Mouse (Mus musculus) cerebellum, postnatal 25 days (tissue): Measurements from ENCODE around the gene Crlf3.
A peak's percentile ranks its signal among the peaks of the same experiment; 100 is the strongest.
"Not testable (repeated sequence)": the region's sequence is repeated elsewhere in the genome, so short reads cannot be mapped to it uniquely, and the experiment has no call there.

Source experiments
- DNase-seq, 2 experiments: peaks; one replicate each; pipeline ENCODE4 v3.0.0; 2021; ENCODE audit warnings: mixed read lengths in 2 of 2

The Crlf3 gene

DNA sequence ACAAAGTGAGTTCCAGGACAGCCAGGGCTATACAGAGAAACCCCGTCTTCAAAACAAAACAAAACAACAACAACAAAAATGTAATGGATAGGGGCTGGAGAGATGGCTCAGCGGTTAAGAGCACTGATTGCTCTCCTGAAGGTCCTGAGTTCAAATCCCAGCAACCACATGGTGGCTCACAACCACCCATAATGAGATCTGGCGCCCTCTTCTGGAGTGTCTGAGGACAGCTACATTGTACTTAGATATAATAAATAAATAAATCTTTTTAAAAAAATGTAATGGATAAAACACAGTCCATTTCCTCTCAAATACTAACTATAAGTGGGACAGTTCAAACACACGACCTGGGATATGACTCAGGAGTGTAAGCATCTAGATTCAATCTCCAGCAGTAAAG, 14.4 kb downstream of the Crlf3 start:
- peak in 1 of 2 experiments; percentile 35 for DNase-seq

DNA sequence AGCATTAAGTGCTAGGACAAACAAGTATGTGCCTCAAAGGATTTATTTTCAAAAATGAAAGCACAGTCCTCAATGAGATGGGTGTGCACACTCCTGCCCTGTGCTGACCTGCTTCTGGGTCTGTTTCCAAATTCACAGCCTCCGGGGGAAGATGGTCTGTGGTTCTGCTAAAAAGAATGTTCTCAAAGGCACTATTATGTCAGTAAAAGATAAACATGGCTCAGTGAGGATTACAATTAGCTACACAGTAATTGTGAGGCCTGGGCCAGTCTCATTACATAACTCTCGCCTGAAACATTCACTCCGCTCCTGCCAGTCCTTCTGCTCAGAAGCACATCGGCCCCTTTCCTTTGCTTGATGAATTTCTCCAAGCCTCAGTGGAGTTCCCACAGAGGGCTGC, 18.6 kb downstream of the Crlf3 start:
- DNase-seq, result peak in 1 of 2 experiments; percentile 12

DNA sequence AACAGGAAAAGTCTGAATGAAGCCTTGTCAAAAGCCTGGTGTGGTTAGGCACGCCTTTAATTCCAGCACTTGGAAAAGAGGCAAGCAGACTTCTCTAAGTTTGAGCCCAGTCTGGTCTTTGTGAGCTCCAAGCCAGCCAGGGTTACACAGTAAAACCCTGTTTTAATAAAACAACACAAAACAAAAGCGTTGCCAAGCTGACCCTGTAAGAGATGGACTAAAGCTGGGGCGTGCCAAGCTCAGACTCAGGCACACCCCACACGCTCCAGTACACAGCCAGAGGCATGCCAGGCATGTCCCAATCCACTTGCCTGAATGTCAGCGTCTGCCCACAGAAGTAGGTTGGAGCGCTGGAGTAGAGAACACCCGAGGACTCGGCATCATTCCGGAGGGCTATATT, 24.6 kb downstream of the Crlf3 start:
- no peak for DNase-seq

DNA sequence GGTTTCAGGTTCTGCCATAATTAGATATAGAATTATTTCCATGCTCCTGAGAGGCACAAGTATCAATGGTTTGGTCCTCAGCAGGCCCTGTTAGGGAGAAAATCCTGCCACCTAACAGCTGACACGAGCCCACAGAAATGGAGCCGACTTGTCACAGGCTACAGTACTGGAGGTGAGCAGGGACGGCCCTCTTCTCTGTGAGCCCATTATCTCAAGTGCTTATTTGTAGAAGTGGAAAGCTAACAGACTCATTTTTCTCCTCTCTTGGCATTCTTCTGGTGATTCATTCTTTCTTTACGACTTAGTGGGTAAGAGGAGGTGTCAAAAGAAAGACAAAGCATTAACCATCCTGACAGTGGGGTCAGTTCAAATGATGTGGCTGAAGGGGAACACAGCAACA, 26.1 kb downstream of the Crlf3 start:
- no peak for DNase-seq

DNA sequence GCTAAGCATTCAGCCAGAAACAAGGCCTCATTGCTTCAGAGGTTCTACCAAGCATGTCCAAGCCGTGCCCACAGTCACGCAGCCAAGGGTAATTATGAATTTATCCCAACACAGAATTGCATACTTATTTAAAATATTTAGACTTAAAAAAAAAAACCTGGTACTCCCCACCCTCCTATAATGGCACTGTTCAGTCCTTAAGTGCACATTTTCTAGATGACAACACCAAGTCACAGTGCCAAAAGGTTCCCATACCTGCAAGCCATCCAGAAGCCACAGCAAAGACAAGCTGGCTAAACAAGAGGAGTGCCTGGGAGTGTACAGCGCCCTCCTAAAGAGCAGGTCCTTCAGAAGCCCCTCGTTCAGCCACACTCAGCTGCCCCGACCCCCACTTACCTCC, 27.6 kb downstream of the Crlf3 start:
- no peak for DNase-seq

DNA sequence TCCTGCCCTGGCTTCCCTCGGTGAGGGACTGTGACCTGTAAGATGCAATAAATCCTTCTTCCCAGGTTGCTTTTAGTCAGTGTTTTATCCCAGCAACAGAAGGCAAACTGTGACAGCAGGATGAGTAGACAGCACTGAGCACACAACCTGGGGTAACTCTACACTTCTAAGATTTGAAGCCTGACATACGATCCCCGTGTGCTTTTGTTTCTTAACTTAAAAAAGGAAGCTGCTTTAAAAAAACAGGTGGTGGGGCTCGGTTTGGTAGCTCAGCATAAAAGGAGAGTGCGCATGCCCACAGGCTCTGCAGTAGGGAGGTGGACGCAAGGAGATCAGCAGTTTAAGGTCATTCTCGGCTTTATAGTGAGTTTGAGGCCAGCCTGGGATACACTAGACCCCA, 28.3 kb downstream of the Crlf3 start:
- no peak for DNase-seq

DNA sequence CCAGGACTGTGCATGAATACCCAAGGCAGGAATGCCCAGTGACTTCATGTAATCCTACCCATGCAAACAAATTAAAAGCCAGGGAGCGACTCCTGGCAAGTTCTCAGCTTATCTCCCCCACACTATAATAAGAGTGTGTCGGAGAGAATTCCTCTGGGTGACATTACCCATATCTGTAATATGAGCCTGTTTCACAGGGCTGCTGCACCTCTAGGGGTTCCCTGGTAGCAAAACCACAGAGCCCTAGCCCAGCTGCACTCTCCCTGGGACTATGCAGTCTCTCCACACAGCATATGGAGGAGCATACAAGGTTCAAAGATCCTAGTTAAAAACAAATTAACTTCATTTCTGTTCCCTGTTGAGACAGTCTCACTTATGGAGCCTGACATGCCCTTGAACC, 30.7 kb downstream of the Crlf3 start:
- no peak for DNase-seq

DNA sequence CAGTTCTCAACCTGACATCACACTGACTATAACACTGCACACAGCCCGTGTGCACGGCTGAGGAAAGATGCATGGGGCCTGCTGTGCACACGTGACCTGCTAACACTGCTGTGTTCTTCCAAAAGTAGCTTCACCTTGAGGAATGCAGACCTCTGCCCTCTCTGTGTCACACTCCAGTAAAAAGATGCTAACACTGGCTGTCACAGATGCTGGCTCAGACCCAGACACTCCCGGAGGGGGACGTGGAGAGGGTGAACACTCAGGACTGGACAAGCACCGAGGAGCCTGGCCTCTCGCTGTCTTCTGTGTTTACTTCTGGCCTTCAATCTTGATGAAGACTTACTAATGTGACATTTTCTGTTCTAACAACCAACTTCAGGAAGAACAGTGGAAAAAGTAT, 33.9 kb downstream of the Crlf3 start:
- no peak for DNase-seq

DNA sequence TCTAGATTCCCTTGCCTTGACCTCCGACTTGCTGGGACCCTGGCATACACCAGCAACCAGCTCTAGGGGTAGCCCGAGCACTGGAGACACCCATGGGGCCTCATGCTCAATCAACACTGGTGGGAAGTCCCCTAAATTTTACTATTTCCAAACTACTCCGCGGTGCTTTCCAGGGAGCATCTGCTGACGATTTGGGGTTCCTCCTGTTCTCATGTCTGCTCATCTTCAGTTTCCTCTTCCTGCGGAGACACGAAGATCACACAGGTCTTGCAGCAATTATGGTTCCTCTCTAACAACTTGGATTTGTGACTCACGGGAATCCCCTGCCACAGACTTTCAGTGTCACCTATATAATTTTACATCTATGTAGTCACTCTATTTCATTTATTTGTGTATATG, 37.4 kb downstream of the Crlf3 start:
- no peak for DNase-seq

DNA sequence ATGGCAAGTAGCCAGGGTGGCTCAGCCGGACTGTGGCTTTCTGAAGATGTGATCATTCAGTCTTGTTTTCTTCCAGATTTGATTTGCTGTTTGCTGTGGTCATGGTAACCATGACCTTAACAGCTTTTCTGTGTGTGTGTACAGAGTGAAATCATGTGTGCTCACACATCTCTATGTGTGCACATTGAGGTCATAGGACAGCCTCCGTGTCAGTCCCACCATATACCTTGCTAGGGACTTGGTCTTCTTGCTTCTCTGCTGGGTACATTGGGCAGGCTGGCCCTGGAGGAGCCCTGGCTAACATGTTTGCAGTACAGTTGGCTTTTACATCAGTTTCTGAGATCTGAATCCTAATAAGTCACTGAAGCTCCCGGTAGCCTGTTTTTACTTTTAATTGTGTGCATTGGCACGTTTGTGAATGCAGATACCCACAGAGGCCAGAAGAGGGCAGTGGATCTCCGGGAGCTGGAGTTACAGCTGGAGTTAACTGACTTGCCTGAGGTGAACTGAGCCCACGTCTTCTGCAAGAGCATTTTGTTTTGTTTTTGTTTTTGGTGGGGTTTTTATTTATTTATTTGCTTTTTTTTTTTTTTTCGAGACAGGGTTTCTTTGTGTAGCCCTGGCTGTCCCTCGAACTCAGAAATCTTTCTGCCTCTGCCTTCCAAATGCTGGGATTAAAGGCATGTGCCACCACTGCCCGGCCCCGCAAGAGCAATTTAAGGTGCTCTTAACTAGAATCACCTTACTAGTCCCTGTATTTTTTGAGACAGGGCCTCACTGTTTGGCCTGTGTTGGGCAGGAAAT, 38.0 kb downstream of the Crlf3 start:
- DNase-seq, result peak in 1 of 2 experiments; percentile 38

DNA sequence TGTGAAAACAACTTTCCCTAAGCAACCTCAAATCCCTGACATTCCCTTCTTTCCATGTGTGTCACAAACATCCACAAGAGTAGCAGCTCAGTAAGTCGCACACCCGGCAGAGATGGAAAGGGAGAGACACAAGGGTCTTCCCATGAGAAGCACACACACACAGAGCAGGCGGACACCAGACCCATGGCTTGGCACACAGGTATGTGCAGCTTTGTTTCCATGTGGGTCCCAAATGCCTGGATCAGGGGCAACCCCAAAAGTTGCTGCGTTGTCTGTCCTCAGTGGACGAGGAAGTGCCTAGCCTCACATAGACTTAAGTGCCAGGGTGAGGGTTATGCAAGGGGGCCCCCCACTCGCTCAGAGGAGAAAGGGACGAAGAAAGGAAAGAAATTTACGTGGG, 43.3 kb downstream of the Crlf3 start:
- no peak for DNase-seq

DNA sequence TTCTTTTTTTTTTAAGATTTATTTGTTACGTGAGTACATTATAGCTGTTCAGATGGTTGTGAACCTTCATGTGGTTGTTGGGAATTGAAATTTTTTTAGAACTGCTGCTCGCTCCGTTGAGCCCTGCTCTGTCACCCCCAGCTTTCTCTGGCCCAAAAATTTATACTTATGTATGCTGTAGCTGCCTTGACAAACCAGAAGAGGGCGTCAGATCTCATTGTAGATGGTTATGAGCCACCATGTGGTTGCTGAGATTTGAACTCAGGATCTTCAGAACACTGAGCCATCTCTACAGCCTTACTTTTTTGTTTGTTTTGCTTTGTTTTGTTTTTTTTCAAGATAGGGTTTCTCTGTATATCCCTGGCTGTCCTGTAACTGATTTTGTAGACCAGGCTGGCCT, 59.5 kb downstream of the Crlf3 start:
- no peak for DNase-seq

DNA sequence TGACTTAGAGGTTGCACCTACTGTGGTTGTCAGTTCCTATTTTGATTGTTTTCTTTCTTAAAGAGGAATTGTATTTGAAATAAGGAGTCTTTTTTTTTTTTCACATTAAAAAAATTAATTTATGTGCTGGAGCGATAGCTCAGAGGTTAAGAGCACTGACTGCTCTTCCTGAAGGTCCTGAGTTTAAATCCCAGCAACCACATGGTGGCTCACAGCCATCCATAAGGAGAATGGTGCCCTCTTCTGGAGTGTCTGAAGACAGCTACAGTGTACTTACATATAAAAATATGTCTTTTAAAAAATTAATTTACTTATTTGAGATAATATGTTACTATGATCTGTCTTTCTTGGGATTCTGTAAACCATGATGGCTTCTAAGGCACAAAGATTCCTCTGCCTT, 61.0 kb downstream of the Crlf3 start:
- DNase-seq, result no peak

DNA sequence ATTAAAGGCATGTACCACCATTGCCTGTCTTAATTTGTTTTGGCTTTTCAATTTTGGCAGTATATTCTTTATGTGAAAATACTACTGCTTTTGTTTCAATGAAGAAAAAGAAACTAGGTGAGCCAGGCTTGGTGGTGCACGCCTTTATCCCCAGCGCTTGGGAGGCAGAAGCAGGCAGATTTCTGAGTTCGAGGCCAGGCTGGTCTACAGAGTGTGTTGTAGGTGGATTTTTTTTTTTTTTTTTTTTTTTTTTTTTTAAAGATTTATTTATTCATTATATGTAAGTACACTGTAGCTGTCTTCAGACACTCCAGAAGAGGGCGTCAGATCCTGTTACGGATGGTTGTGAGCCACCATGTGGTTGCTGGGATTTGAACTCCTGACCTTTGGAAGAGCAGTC, 64.3 kb downstream of the Crlf3 start:
- DNase-seq, result not testable (repeated sequence)
